Mouse (Mus musculus) CH12.LX (cell line): Measurements from ENCODE around the gene Olfr533. TPM values are rescaled to one million over a fixed set of nuclear protein-coding genes. Genes with fewer than 3 reads are reported as not detected.
"Not testable (repeated sequence)": the region's sequence is repeated elsewhere in the genome, so short reads cannot be mapped to it uniquely, and the experiment has no call there.

ENCODE experiments used
- DNase-seq: peaks from one replicate; pipeline ENCODE4 v3.0.0-alpha.2; 2013; ENCODE audit errors: extremely low read depth
- H3K27ac ChIP-seq: 2 replicates; pipeline ENCODE4 v1.5.1; 2012; ENCODE audit warnings: low read depth, mild to moderate bottlenecking, control low read depth, moderate library complexity; ENCODE audit not compliant: insufficient read depth
- H3K27me3 ChIP-seq: replicated peaks from 2 replicates; pipeline ENCODE3; 2012; ENCODE audit warnings: inconsistent platforms
- H3K36me3 ChIP-seq, 2 experiments: replicated peaks in 1 of 2; 2 replicates each; pipeline versions ENCODE3 to v1.6.1; 2012; ENCODE audit warnings: inconsistent platforms in 1 of 2, low read length in 1 of 2, mild to moderate bottlenecking in 1 of 2, mixed read lengths in 1 of 2, moderate library complexity in 1 of 2; ENCODE audit not compliant: control insufficient read depth in 1 of 2, insufficient read depth in 1 of 2
- H3K4me1 ChIP-seq, 2 experiments: 2 replicates each; pipeline ENCODE4 v1.6.1; 2012; ENCODE audit warnings: inconsistent platforms in 1 of 2, moderate library complexity in 1 of 2; ENCODE audit not compliant: insufficient read depth in 2 of 2, control insufficient read depth in 1 of 2
- H3K4me2 ChIP-seq: 2 replicates; pipeline ENCODE4 v1.6.1; 2012; ENCODE audit warnings: low read depth, mild to moderate bottlenecking, control low read depth; ENCODE audit not compliant: poor library complexity, insufficient read depth, severe bottlenecking
- H3K4me3 ChIP-seq, 3 experiments: fragments of 150-350 bp in 1 of 3; sonication (generic) in 1 of 3; replicated peaks in 1 of 3; 2 replicates each; pipeline versions ENCODE3 to v1.5.1; 2011 to 2012; ENCODE audit warnings: low read depth in 2 of 3, low read length in 2 of 3, mild to moderate bottlenecking in 2 of 3, moderate library complexity in 2 of 3, control low read depth in 1 of 3, improper control_type of control experiment in 1 of 3, inconsistent platforms in 1 of 3, mixed read lengths in 1 of 3; ENCODE audit not compliant: poor library complexity in 1 of 3
- H3K79me2 ChIP-seq: replicated peaks from 2 replicates; pipeline ENCODE4 v1.6.1; 2012; ENCODE audit warnings: mild to moderate bottlenecking, moderate library complexity; ENCODE audit not compliant: control insufficient read depth, poor library complexity, insufficient read depth, severe bottlenecking; ENCODE audit errors: extremely low read depth
- H3K9ac ChIP-seq: 2 replicates; pipeline ENCODE4 v1.6.1; 2012; ENCODE audit warnings: low read depth, mild to moderate bottlenecking, control low read depth, moderate library complexity; ENCODE audit not compliant: insufficient read depth
- H3K9me3 ChIP-seq: replicated peaks from 2 replicates; pipeline ENCODE3; 2012; ENCODE audit warnings: low read length, inconsistent platforms, mixed read lengths
- CHD1 ChIP-seq: IDR thresholded peaks from 2 replicates; pipeline ENCODE4 v1.6.1; 2012; ENCODE audit warnings: low read depth, low read length, improper control_type of control experiment, inconsistent platforms
- CHD2 ChIP-seq: IDR thresholded peaks from 2 replicates; pipeline ENCODE4 v1.6.1; 2011; ENCODE audit warnings: low read length, improper control_type of control experiment
- CTCF ChIP-seq, 2 experiments: IDR thresholded peaks in 1 of 2; conservative IDR thresholded peaks in 1 of 2; 2 replicates each; pipeline ENCODE4 v1.5.1; 2011 to 2012; ENCODE audit warnings: low read depth in 2 of 2, low read length in 2 of 2, improper control_type of control experiment in 1 of 2, inconsistent platforms in 1 of 2, mild to moderate bottlenecking in 1 of 2, moderate library complexity in 1 of 2
- NRF1 ChIP-seq: IDR thresholded peaks from 2 replicates; pipeline ENCODE4 v1.6.1; 2014; ENCODE audit warnings: low read depth, mild to moderate bottlenecking, inconsistent platforms, low read length, improper control_type of control experiment, moderate library complexity
- RAD21 ChIP-seq: IDR thresholded peaks from 2 replicates; pipeline ENCODE4 v1.6.1; 2011; ENCODE audit warnings: low read depth, mild to moderate bottlenecking, low read length, improper control_type of control experiment, moderate library complexity
- UBTF ChIP-seq: IDR thresholded peaks from 2 replicates; pipeline ENCODE4 v1.6.1; 2012; ENCODE audit warnings: low read depth, mild to moderate bottlenecking, inconsistent platforms, low read length, improper control_type of control experiment, moderate library complexity
- ZC3H11A ChIP-seq: IDR thresholded peaks from 2 replicates; pipeline ENCODE4 v1.6.1; 2012; ENCODE audit warnings: low read depth, mild to moderate bottlenecking, inconsistent platforms, low read length, improper control_type of control experiment
- dilution Hi-C: fragments of 300-500 bp; cut with MboI; formaldehyde crosslinking; loops from 2 replicates; pipeline ENCODE4 v1.14.3; 2020; ENCODE audit warnings: low sequenced_read_pairs; ENCODE audit not compliant: extremely low pct_unique_long_range_greater_than_20kb, extremely low pct_ligation_motif_present
- in situ Hi-C: fragments of 300-500 bp; cut with MboI; formaldehyde crosslinking; loops from 3 replicates; pipeline ENCODE4 v1.14.3; 2019; ENCODE audit warnings: low sequenced_read_pairs, low pct_ligation_motif_present, low pct_unique_long_range_greater_than_20kb, mixed read lengths
- polyA plus RNA-seq: library from polyadenylated mRNA; unstranded; fragments of >175 nt; gene quantifications from 2 replicates; pipeline ENCODE4 v1.2.1, GENCODE M21; 2012; ENCODE audit warnings: low read depth; ENCODE audit not compliant: insufficient read length
- total RNA-seq, 2 experiments: library from RNA; depleted of rRNA; stranded (reverse); fragments of 300-350 nt in 1 of 2; fragments of >200 nt in 1 of 2; gene quantifications; 2 replicates each; pipeline ENCODE4 v1.2.3; 2012 to 2014

Gene Olfr533
- total RNA-seq (2012; rRNA removed) (not detected in 2 replicates), total RNA-seq (2014; rRNA removed) (not detected in 2 replicates), polyA plus RNA-seq (not detected in 2 replicates)

DNA sequence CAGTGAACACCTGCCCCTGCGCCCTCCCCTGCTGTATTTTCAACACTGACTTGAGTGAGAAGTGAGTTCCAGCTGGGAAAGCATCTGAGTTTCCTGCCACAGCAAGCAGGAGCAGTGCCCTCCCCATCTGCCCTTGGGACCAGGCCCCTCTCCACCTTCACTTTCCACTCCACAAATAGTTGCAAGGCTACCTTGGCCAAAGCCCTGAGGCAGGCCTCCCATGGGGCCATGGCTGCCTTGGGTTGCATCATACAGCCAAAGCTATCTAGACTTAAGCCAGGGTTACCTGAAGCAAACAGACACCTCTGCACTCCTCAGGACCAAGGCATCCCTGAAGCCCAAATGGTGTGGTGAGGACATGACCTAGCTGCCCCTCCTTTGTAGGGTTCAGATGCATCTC, at the start of gene Olfr533:
Olfr533 (plus strand) TSS at position 301 of the 400 bp plus-strand sequence.
- dilution Hi-C loops, H3K9ac ChIP-seq, H3K4me3 ChIP-seq, H3K9me3 ChIP-seq, in situ Hi-C loops, H3K27ac ChIP-seq, H3K36me3 ChIP-seq, DNase-seq, H3K4me1 ChIP-seq, H3K79me2 ChIP-seq: not testable (repeated sequence)
- Histone ChIP-seq H3K27me3 (peaks cover 46% of the 10 kb centered on the region), H3K4me2 (0 out of 2 replicates have a peak within 1 kb of the TSS, but pooled peaks have one; percentile 1)

DNA sequence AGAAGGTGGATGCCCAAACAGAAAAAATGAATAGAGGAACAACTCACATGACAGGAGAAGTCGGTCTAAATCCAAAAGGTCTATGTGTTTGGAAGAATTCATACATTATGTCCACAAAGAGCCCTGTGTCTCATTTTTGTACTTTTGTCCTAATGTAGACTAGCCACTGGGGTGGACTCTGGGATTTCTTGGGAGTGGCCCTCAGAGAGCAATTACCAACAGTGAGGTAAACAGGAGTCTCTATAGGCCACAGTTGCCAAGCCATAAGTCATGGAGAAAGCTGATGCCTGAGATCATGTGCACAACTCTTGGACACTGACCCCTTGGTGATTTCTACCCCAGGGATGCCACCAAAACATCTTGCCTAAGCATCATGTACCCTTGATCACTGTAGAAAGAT, 41.6 kb upstream of the Olfr533 start, which contains the start of gene Olfr532:
Olfr532 (minus strand) TSS at position 101 of the 400 bp plus-strand sequence.
- no peak within 1 kb of the TSS for H3K4me3 ChIP-seq
- H3K79me2 ChIP-seq: no peaks in the 10 kb centered on the region
- no peaks in the 10 kb centered on the region for H3K36me3 ChIP-seq
- H3K4me1 ChIP-seq: no peaks in the 10 kb centered on the region
- H3K9ac ChIP-seq: no peak within 1 kb of the TSS
- H3K27ac ChIP-seq: no peak within 1 kb of the TSS
- dilution Hi-C loops (no loop called here), in situ Hi-C loops (no loop called here)
- H3K4me2 ChIP-seq: no peak within 1 kb of the TSS
- no peak for TF ChIP-seq UBTF
- H3K9me3 ChIP-seq: no peaks in the 10 kb centered on the region
- H3K27me3 ChIP-seq: peaks cover 32% of the 10 kb centered on the region
- no peak for DNase-seq

DNA sequence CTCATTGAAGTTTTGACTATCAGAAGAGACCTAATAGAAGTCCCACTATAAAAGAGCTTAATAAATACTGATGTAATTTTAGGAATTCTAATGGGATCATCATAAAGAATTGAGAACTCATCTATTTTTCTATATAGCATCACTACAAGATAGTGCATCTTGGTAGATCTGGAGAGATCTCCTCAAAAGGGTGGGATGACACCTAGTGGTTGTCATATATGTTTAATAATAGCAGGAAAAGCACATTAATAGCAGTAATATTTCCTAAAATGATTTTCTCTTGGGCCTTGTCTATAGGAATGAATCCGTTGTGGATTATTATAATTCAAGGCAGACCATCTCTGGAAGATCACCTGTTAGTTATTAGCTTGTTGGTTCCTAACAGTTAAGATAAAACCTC, 20.0 kb upstream of the Olfr533 start:
- no peak overlapping the region for H3K9ac ChIP-seq
- DNase-seq: no peak
- no peaks in the 10 kb centered on the region for H3K9me3 ChIP-seq
- no peak overlapping the region for H3K27ac ChIP-seq
- in situ Hi-C loops: no loop called here
- no peak for TF ChIP-seq CHD1
- no peak for TF ChIP-seq NRF1
- TF ChIP-seq RAD21: peak; percentile 17
- no peak for TF ChIP-seq ZC3H11A
- TF ChIP-seq CTCF (conservative IDR thresholded peaks at IDR 0.05 in 1 of 2, IDR thresholded peaks at IDR 0.05 in 1 of 2; ENCODE audit: low read depth in 2 of 2, low read length in 2 of 2): peak in 1 of 2 experiments; percentile 27; a peak in 1 of 4 replicates
- TF ChIP-seq CHD2: no peak
- H3K27me3 ChIP-seq: peaks cover 36% of the 10 kb centered on the region
- H3K79me2 ChIP-seq: no peaks in the 10 kb centered on the region
- H3K36me3 ChIP-seq: no peaks in the 10 kb centered on the region
- dilution Hi-C loops: no loop called here
- H3K4me3 ChIP-seq: no peak overlapping the region
- no peak overlapping the region for H3K4me2 ChIP-seq
- peaks cover 0 to 5% of the 10 kb centered on the region in 2 experiments; a peak in 2 of 4 replicates for H3K4me1 ChIP-seq
